ENCODE assay signal across 20 mouse cellular contexts in genomic region chr9:66225737-66226485, GRCm38 (mm10).
DNase-seq lines count a peak whose midpoint lies in the region; ATAC-seq lines count a peak whose summit lies in the region.
"Had no signal": no experiment of that assay in that cellular context is flagged by ENCODE, and none has a peak within 500 bp of the region (broad histone marks: within the 10 kb centered on the region; RNA-seq: fewer than 3 reads in every experiment).

No protein-coding gene starts in this region.

- 0 out of 2 replicates have a peak, but pooled peaks have one; percentile 43 for ATAC-seq in lung, embryonic 16.5 days (ENCODE audit: low read depth)
- peak; percentile 75 for ATAC-seq in liver, embryonic 16.5 days (ENCODE audit: low read depth)
- ATAC-seq: forebrain, embryonic 14.5 days had no signal

- no peaks in the 10 kb centered on the region for H3K27me3 ChIP-seq in lung, embryonic 16.5 days (ENCODE audit: control insufficient read depth, insufficient read depth, low read depth, low read length)
- H3K27me3 ChIP-seq in liver, embryonic 16.5 days (ENCODE audit: control insufficient read depth, insufficient read depth, low read depth, low read length), result no peaks in the 10 kb centered on the region
- H3K27me3 ChIP-seq: embryonic facial prominence, embryonic 15.5 days; neural tube, embryonic 13.5 days had no signal

- no peak for DNase-seq in lung, adult 18-20 months
- DNase-seq in induced T-regulatory cell, adult 2 months (ENCODE audit: low read depth), result peak; percentile 42
- no peak for DNase-seq in right cerebral cortex, postnatal 25 days
- no peak for DNase-seq in left cerebral cortex, postnatal 10 days (ENCODE audit: extremely low spot score in 1 of 2, low spot score in 2 of 2)
- DNase-seq in retina, embryonic 14.5 days (ENCODE audit: low spot score), result no peak
- DNase-seq: adrenal gland, postnatal 14 days; B cell, adult 2 months; cerebellum, adult 9-10 months; heart, adult 18-20 months; layer of hippocampus, adult 9-11 months; lung, adult 2 months; retina, postnatal 1 day; spleen, adult 18-20 months; thymus, postnatal 4 days had no signal

- H3K4me1 ChIP-seq in lung, embryonic 16.5 days (replicated peaks; ENCODE audit: control insufficient read depth, insufficient read depth, low read length), result no peaks in the 10 kb centered on the region
- H3K4me1 ChIP-seq in liver, embryonic 16.5 days (ENCODE audit: control insufficient read depth, low read depth, low read length), result peaks cover 16% of the 10 kb centered on the region
- H3K4me1 ChIP-seq: embryonic facial prominence, embryonic 15.5 days; neural tube, embryonic 13.5 days had no signal

- H3K4me3 ChIP-seq in lung, embryonic 16.5 days (ENCODE audit: low read length), result no peak overlapping the region
- H3K4me3 ChIP-seq in liver, embryonic 16.5 days (ENCODE audit: low read depth, low read length), result no peak overlapping the region
- H3K4me3 ChIP-seq: embryonic facial prominence, embryonic 15.5 days; neural tube, embryonic 13.5 days had no signal

- H3K4me2 ChIP-seq in lung, embryonic 16.5 days (ENCODE audit: low read depth, low read length), result no peak overlapping the region
- H3K4me2 ChIP-seq in liver, embryonic 16.5 days (ENCODE audit: low read depth, low read length), result no peak overlapping the region
- H3K4me2 ChIP-seq: embryonic facial prominence, embryonic 15.5 days; hindbrain, embryonic 14.5 days; neural tube, embryonic 13.5 days had no signal

- 66% methylated on average over 5 of the region's 5 CpGs for WGBS in lung, embryonic 16.5 days
- WGBS in liver, embryonic 16.5 days (ENCODE audit: insufficient replicate concordance), result 62% methylated on average over 5 of the region's 5 CpGs

- H3K9ac ChIP-seq in lung, embryonic 16.5 days (ENCODE audit: low read length), result no peak overlapping the region
- 0 out of 2 replicates have a peak overlapping the region, but pooled peaks have one; percentile 7 for H3K9ac ChIP-seq in liver, embryonic 16.5 days (ENCODE audit: low read depth, low read length)
- H3K9ac ChIP-seq: embryonic facial prominence, embryonic 15.5 days; hindbrain, embryonic 14.5 days; neural tube, embryonic 13.5 days had no signal

- intact Hi-C loops in left cerebral cortex, postnatal 10 days (cut with DNase I), result no loop called here

- no peaks in the 10 kb centered on the region for H3K36me3 ChIP-seq in lung, embryonic 16.5 days (ENCODE audit: control insufficient read depth, insufficient read depth, low read length)
- no peaks in the 10 kb centered on the region for H3K36me3 ChIP-seq in liver, embryonic 16.5 days (ENCODE audit: control insufficient read depth, insufficient read depth)
- H3K36me3 ChIP-seq: embryonic facial prominence, embryonic 15.5 days; neural tube, embryonic 13.5 days had no signal

- no peaks in the 10 kb centered on the region for H3K9me3 ChIP-seq in lung, embryonic 16.5 days (ENCODE audit: control insufficient read depth, low read length)
- H3K9me3 ChIP-seq in liver, embryonic 16.5 days (replicated peaks; ENCODE audit: control insufficient read depth, low read length), result no peaks in the 10 kb centered on the region
- H3K9me3 ChIP-seq: embryonic facial prominence, embryonic 15.5 days; neural tube, embryonic 13.5 days had no signal

- no peak overlapping the region for H3K27ac ChIP-seq in lung, embryonic 16.5 days (ENCODE audit: low read length)
- no peak overlapping the region for H3K27ac ChIP-seq in liver, embryonic 16.5 days (ENCODE audit: low read length)
- H3K27ac ChIP-seq: embryonic facial prominence, embryonic 15.5 days; hindbrain, embryonic 14.5 days; neural tube, embryonic 13.5 days had no signal
